Mouse (Mus musculus) midbrain, embryonic 11.5 days (tissue): Measurements from ENCODE around the gene Pgbd5. TPM values are rescaled to one million over a fixed set of nuclear protein-coding genes. Genes with fewer than 3 reads are reported as not detected.

Source experiments
- ATAC-seq: fragments of 200-750 bp; cut with Nextera tagmentation; 2 replicates; pipeline ENCODE4 v1.8.0; 2017; ENCODE audit warnings: moderate TSS enrichment, moderate library complexity; ENCODE audit not compliant: low FRiP score
- DNase-seq: peaks from one replicate; pipeline ENCODE4 v3.0.0; 2015; ENCODE audit warnings: low spot score; ENCODE audit errors: missing footprints
- H3K27ac ChIP-seq: fragments of 300-500 bp; sonication (generic); 2 replicates; pipeline ENCODE4 v1.5.1; 2014; ENCODE audit warnings: low read depth, low read length
- H3K27me3 ChIP-seq: fragments of 300-500 bp; sonication (generic); 2 replicates; pipeline ENCODE4 v1.6.1; 2014; ENCODE audit warnings: mild to moderate bottlenecking, low read length, moderate library complexity, mixed read lengths; ENCODE audit not compliant: control insufficient read depth, insufficient read depth
- H3K36me3 ChIP-seq: fragments of 300-500 bp; sonication (generic); 2 replicates; pipeline ENCODE4 v1.6.1; 2014; ENCODE audit warnings: mild to moderate bottlenecking, low read length, moderate library complexity, mixed read lengths; ENCODE audit not compliant: control insufficient read depth, insufficient read depth
- H3K4me1 ChIP-seq: fragments of 300-500 bp; sonication (generic); 2 replicates; pipeline ENCODE4 v1.6.1; 2014; ENCODE audit warnings: low read length; ENCODE audit not compliant: control insufficient read depth, insufficient read depth
- H3K4me2 ChIP-seq: fragments of 300-500 bp; sonication (generic); 2 replicates; pipeline ENCODE4 v1.6.1; 2014; ENCODE audit warnings: mild to moderate bottlenecking, moderate library complexity
- H3K4me3 ChIP-seq: fragments of 300-500 bp; sonication (generic); 2 replicates; pipeline ENCODE4 v1.5.1; 2014; ENCODE audit warnings: low read depth, low read length
- H3K9ac ChIP-seq: fragments of 300-500 bp; sonication (generic); 2 replicates; pipeline ENCODE4 v1.6.1; 2014; ENCODE audit warnings: low read length
- H3K9me3 ChIP-seq: fragments of 300-500 bp; sonication (generic); 2 replicates; pipeline ENCODE4 v1.6.1; 2016; ENCODE audit warnings: low read length; ENCODE audit not compliant: control insufficient read depth
- WGBS: fragments of 180-500 bp; shearing (Covaris S2); extraction: QIAGEN DNeasy Blood & Tissue Kit; methylation state at CpG from one replicate; pipeline ENCODE4 v1.1.7; 2014; 5-methylcytosine and 5-hydroxymethylcytosine counted together
- polyA plus RNA-seq: library from polyadenylated mRNA; unstranded; fragments of >200 nt; fragmentation: Nextera tagmentation; extraction: Ambion mirVana; gene quantifications from 2 replicates; pipeline ENCODE4 v1.2.1, GENCODE M21; 2014

Pgbd5 gene
- polyA plus RNA-seq, 1 experiment from 2014 or later, result 4.5 TPM

- Histone ChIP-seq H3K27ac (no peak overlapping the region), H3K4me2 (no peak overlapping the region), H3K9me3 (no peaks in the 10 kb centered on the region), H3K4me3 (no peak overlapping the region), H3K27me3 (no peaks in the 10 kb centered on the region), H3K36me3 (peaks cover 13% of the 10 kb centered on the region; the same call in 1 of the 2 replicates), H3K4me1 (peaks cover 7% of the 10 kb centered on the region; the same call in 1 of the 2 replicates), H3K9ac (no peak overlapping the region)
- no peak for ATAC-seq
- no peak for DNase-seq
- WGBS, result 88% methylated on average over 3 of the region's 3 CpGs
Measured at GRCm38 (mm10) chr8:124331094-124331493, 108.4 kb downstream of the Pgbd5 start.

GRCm38 (mm10) chr8:124330433-124330832 is 109.0 kb downstream of the Pgbd5 start:
- 69% methylated on average over 2 of the region's 3 CpGs for WGBS
- Histone ChIP-seq H3K4me3 (no peak overlapping the region), H3K9ac (no peak overlapping the region), H3K27me3 (no peaks in the 10 kb centered on the region), H3K4me1 (peaks cover 7% of the 10 kb centered on the region; the same call in 1 of the 2 replicates), H3K27ac (0 out of 2 replicates have a peak overlapping the region, but pooled peaks have one; percentile 14), H3K9me3 (no peaks in the 10 kb centered on the region), H3K36me3 (peaks cover 13% of the 10 kb centered on the region; the same call in 1 of the 2 replicates), H3K4me2 (no peak overlapping the region)
- ATAC-seq, result peak; percentile 52; the same call in 1 of the 2 replicates
- DNase-seq, result no peak

GRCm38 (mm10) chr8:124329690-124330089 is 109.8 kb downstream of the Pgbd5 start:
- DNase-seq (no peak), ATAC-seq (peak; percentile 63)
- no peaks in the 10 kb centered on the region for H3K27me3 ChIP-seq
- no peak overlapping the region for H3K4me3 ChIP-seq
- 63% methylated on average over 10 of the region's 10 CpGs for WGBS
- H3K9me3 ChIP-seq, result no peaks in the 10 kb centered on the region
- no peak overlapping the region for H3K4me2 ChIP-seq
- H3K27ac ChIP-seq, result no peak overlapping the region
- H3K9ac ChIP-seq, result no peak overlapping the region
- peaks cover 13% of the 10 kb centered on the region; the same call in 1 of the 2 replicates for H3K36me3 ChIP-seq
- peaks cover 7% of the 10 kb centered on the region; the same call in 1 of the 2 replicates for H3K4me1 ChIP-seq

- Histone ChIP-seq H3K9ac (no peak overlapping the region), H3K27me3 (no peaks in the 10 kb centered on the region), H3K9me3 (no peaks in the 10 kb centered on the region), H3K4me3 (no peak overlapping the region), H3K4me1 (peaks cover 7% of the 10 kb centered on the region; the same call in 1 of the 2 replicates), H3K4me2 (no peak overlapping the region), H3K36me3 (peaks cover 10% of the 10 kb centered on the region), H3K27ac (no peak overlapping the region)
- no peak for DNase-seq
- WGBS, result 92% methylated on average over 7 of the region's 7 CpGs
- no peak for ATAC-seq
Measured at GRCm38 (mm10) chr8:124328259-124328658, 111.2 kb downstream of the Pgbd5 start.

DNA sequence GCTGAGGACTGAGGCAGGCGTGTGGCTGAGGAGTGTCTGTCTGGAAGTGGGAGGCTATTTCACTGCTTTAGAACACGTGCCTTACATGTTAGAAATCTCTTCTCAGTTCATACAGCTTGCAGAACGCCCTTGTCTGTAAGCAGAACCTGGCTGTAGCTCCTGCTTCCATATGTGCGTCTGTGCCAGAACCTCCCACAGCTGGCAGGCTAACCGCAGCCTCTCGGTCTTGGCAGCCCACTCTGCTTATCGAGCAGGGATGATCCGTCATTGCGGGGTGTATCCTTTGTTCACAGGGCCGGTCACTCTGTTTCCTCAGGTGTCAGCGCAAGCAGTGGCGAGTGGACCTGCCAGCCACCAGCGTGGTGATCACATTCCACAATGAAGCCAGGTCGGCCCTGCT is 116.1 kb downstream of the Pgbd5 start:
- H3K4me2 ChIP-seq, result no peak overlapping the region
- H3K36me3 ChIP-seq, result peaks cover 4% of the 10 kb centered on the region
- no peak overlapping the region for H3K27ac ChIP-seq
- H3K9ac ChIP-seq, result no peak overlapping the region
- no peak for DNase-seq
- H3K4me3 ChIP-seq, result no peak overlapping the region
- 95% methylated on average over 14 of the region's 14 CpGs for WGBS
- no peaks in the 10 kb centered on the region for H3K9me3 ChIP-seq
- no peaks in the 10 kb centered on the region for H3K4me1 ChIP-seq
- no peaks in the 10 kb centered on the region for H3K27me3 ChIP-seq
- ATAC-seq, result no peak

DNA sequence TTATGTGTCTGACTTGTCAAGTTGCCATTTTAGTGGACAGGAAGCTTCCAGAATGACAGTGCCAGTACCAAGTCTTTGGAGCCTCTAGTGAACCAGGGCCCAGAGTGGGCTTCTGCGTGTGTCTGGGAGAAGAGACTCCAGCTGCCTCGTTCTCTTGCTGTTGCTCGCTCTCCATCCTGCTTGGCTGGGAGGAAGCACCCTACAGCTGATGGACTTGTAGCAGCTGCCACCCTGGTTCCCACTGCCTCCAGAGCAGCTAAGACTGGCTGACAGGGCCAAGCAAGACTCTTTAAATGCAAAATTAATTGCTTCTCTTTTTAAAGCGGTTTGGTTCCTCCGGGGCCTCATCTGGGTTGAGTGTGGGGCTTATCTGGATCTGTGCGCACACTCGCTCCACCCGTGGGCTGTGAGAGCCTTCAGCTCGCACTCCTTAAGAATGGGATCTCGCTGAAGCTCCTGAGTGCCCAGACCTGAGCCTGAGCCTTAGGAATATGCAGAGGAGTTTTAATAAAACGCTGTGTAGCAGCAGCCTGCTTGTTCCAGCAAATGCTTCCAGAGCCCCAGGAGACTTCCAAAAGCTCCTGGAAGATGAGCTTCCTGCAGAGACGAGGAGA is 118.1 kb downstream of the Pgbd5 start:
- WGBS, result 64% methylated on average over 12 of the region's 12 CpGs
- DNase-seq (no peak), ATAC-seq (no peak)
- Histone ChIP-seq H3K27ac (peak overlapping the region; percentile 20; the same call in 1 of the 2 replicates), H3K9me3 (no peaks in the 10 kb centered on the region), H3K4me3 (no peak overlapping the region), H3K4me2 (no peak overlapping the region), H3K27me3 (no peaks in the 10 kb centered on the region), H3K4me1 (no peaks in the 10 kb centered on the region), H3K9ac (no peak overlapping the region), H3K36me3 (no peaks in the 10 kb centered on the region; the same call in 1 of the 2 replicates)

- ATAC-seq, result no peak
- WGBS, result 92% methylated on average over 4 of the region's 4 CpGs
- no peak overlapping the region for H3K4me3 ChIP-seq
- H3K9me3 ChIP-seq, result no peaks in the 10 kb centered on the region
- H3K4me2 ChIP-seq, result no peak overlapping the region
- H3K27me3 ChIP-seq, result no peaks in the 10 kb centered on the region
- no peak overlapping the region for H3K9ac ChIP-seq
- peaks cover 10% of the 10 kb centered on the region for H3K4me1 ChIP-seq
- DNase-seq, result no peak
- H3K27ac ChIP-seq, result no peak overlapping the region
- no peaks in the 10 kb centered on the region; the same call in 1 of the 2 replicates for H3K36me3 ChIP-seq
Measured at GRCm38 (mm10) chr8:124319316-124319652, 120.2 kb downstream of the Pgbd5 start.

Other genes with a start within 250 kb of the Pgbd5 start
- 66.9 and 76.6 TPM in 2 replicates for gene Galnt2, start 208.3 kb downstream of the Pgbd5 start, polyA plus RNA-seq
- 40.9 and 42.1 TPM in 2 replicates for gene Cog2, start 81.1 kb upstream of the Pgbd5 start, polyA plus RNA-seq
- gene Agt, start 130.0 kb upstream of the Pgbd5 start, polyA plus RNA-seq, result not detected in 2 replicates
- not detected in 2 replicates for gene Capn9, start 136.5 kb upstream of the Pgbd5 start, polyA plus RNA-seq
- gene 2310022B05Rik, start 223.7 kb upstream of the Pgbd5 start, polyA plus RNA-seq, result 17.4 and 21.2 TPM in 2 replicates